Mouse (Mus musculus) spleen, adult 12 weeks (tissue): ENCODE results near the gene Ifng.

Source experiments
- DNase-seq: peaks from one replicate; pipeline ENCODE4 v3.0.0; 2022; ENCODE audit warnings: low spot score

Gene Ifng

GRCm38 (mm10) chr10:118480118-118480517 is 39.3 kb downstream of the Ifng start:
- no peak for DNase-seq

- DNase-seq = no peak
Observed at GRCm38 (mm10) chr10:118480793-118481192, 39.9 kb downstream of the Ifng start.

GRCm38 (mm10) chr10:118494109-118494508 is 53.3 kb downstream of the Ifng start:
- DNase-seq = no peak

- no peak for DNase-seq
Observed at GRCm38 (mm10) chr10:118495362-118495761, 54.5 kb downstream of the Ifng start.
